Mouse (Mus musculus) stomach, postnatal 0 days (tissue): ENCODE results near the gene Gm7358.
"Not testable (repeated sequence)": the region's sequence is repeated elsewhere in the genome, so short reads cannot be mapped to it uniquely, and the experiment has no call there.

Source experiments
- CTCF ChIP-seq: IDR thresholded peaks from 2 replicates; pipeline ENCODE4 v1.5.1; 2016; ENCODE audit warnings: antibody characterized with exemption, low read depth, mild to moderate bottlenecking, moderate library complexity
- EP300 ChIP-seq: optimal IDR thresholded peaks from 2 replicates; pipeline ENCODE3; 2016; ENCODE audit warnings: antibody characterized with exemption

DNA sequence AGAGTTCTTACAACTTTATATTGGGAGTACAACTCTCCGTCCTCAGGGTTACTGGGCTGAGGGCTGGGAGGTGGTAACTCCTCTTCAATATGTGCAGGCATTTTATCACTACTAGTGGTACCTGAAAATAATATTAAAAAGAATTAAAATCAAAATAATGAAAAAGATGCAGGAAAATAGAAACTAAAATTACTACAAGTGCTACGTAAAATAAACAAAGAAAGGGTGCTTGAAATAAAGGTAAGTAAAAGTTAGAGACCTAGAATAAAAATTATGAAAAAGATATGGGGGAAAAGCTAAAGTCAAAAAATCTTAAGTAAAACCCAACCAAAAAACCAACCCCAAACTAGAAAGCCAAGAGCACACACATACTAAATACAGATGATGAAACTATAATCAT, at the start of gene Gm7358:
- not testable (repeated sequence) for TF ChIP-seq CTCF, EP300
